Mouse (Mus musculus): ENCODE results near the gene Hsp90ab1. TPM values are rescaled to one million over a fixed set of nuclear protein-coding genes. Genes with fewer than 3 reads are reported as not detected.

The Hsp90ab1 gene
- polyA plus RNA-seq, 1 experiment from 2014 or later = 1,682 TPM

GRCm38 (mm10) chr17:45551816-45552451 is 21.1 kb downstream of the Hsp90ab1 start:
- no peak for ATAC-seq (ENCODE audit: low FRiP score, low read depth)
- no peak overlapping the region for H3K4me2 ChIP-seq (replicated peaks)
- no peak overlapping the region for H3K27ac ChIP-seq
- H3K4me3 ChIP-seq = no peak overlapping the region
- H3K9me3 ChIP-seq = no peaks in the 10 kb centered on the region
- peaks cover 47% of the 10 kb centered on the region for H3K27me3 ChIP-seq
- H3K36me3 ChIP-seq = no peaks in the 10 kb centered on the region; the same call in 1 of the 2 replicates
- peaks cover 31% of the 10 kb centered on the region for H3K4me1 ChIP-seq
- WGBS = 6% methylated on average over 8 of the region's 8 CpGs
- H3K9ac ChIP-seq = no peak overlapping the region

GRCm38 (mm10) chr17:45551249-45551796 is 21.7 kb downstream of the Hsp90ab1 start:
- peaks cover 25% of the 10 kb centered on the region for H3K4me1 ChIP-seq
- H3K4me2 ChIP-seq (replicated peaks) = no peak overlapping the region
- H3K36me3 ChIP-seq = peaks cover 4% of the 10 kb centered on the region; the same call in 1 of the 2 replicates
- WGBS = 39% methylated on average over 7 of the region's 7 CpGs
- no peak overlapping the region for H3K27ac ChIP-seq
- H3K27me3 ChIP-seq = peaks cover 47% of the 10 kb centered on the region
- H3K9me3 ChIP-seq = no peaks in the 10 kb centered on the region
- H3K9ac ChIP-seq = no peak overlapping the region
- ATAC-seq (ENCODE audit: low FRiP score, low read depth) = no peak
- no peak overlapping the region for H3K4me3 ChIP-seq

GRCm38 (mm10) chr17:45550253-45550652 is 22.8 kb downstream of the Hsp90ab1 start:
- peak overlapping the region; percentile 81 for H3K4me2 ChIP-seq (replicated peaks)
- H3K27ac ChIP-seq = no peak overlapping the region; the same call in 1 of the 2 replicates
- H3K36me3 ChIP-seq = peaks cover 12% of the 10 kb centered on the region; the same call in 1 of the 2 replicates
- peaks cover 24% of the 10 kb centered on the region for H3K4me1 ChIP-seq
- peak overlapping the region; percentile 88; the same call in 1 of the 2 replicates for H3K9ac ChIP-seq
- peak overlapping the region; percentile 83 for H3K4me3 ChIP-seq
- 34% methylated on average over 5 of the region's 5 CpGs for WGBS
- H3K9me3 ChIP-seq = no peaks in the 10 kb centered on the region
- ATAC-seq (ENCODE audit: low FRiP score, low read depth) = no peak
- H3K27me3 ChIP-seq = peaks cover 55% of the 10 kb centered on the region

- Histone ChIP-seq H3K27me3 (peaks cover 61% of the 10 kb centered on the region), H3K4me2 (replicated peaks) (peak within 1 kb of the TSS; percentile 81), H3K36me3 (peaks cover 17% of the 10 kb centered on the region), H3K4me1 (peaks cover 29% of the 10 kb centered on the region), H3K27ac (peak within 1 kb of the TSS; percentile 77), H3K9me3 (no peaks in the 10 kb centered on the region), H3K9ac (peak within 1 kb of the TSS; percentile 88), H3K4me3 (peak within 1 kb of the TSS; percentile 83)
- WGBS = 1% methylated on average over 14 of the region's 29 CpGs
- ATAC-seq (ENCODE audit: low FRiP score, low read depth) = peak; percentile 59; the same call in 1 of the 2 replicates
These were observed 23.4 kb downstream of the Hsp90ab1 start, which contains the start of gene Tmem151b for GRCm38 (mm10) chr17:45549617-45550181. Gene Tmem151b, minus strand, starts transcription at chr17:45549677.

GRCm38 (mm10) chr17:45548541-45549512 is 24.2 kb downstream of the Hsp90ab1 start:
- 3% methylated on average over 42 of the region's 68 CpGs for WGBS
- peak overlapping the region; percentile 88 for H3K9ac ChIP-seq
- no peaks in the 10 kb centered on the region for H3K9me3 ChIP-seq
- ATAC-seq (ENCODE audit: low FRiP score, low read depth) = peak; percentile 39
- H3K36me3 ChIP-seq = peaks cover 21% of the 10 kb centered on the region
- H3K4me3 ChIP-seq = peak overlapping the region; percentile 83
- H3K4me2 ChIP-seq (replicated peaks) = peak overlapping the region; percentile 81
- peaks cover 63% of the 10 kb centered on the region for H3K27me3 ChIP-seq
- peak overlapping the region; percentile 77 for H3K27ac ChIP-seq
- peaks cover 38% of the 10 kb centered on the region for H3K4me1 ChIP-seq

GRCm38 (mm10) chr17:45547461-45548190 is 25.4 kb downstream of the Hsp90ab1 start:
- H3K4me1 ChIP-seq = peaks cover 39% of the 10 kb centered on the region
- H3K9me3 ChIP-seq = no peaks in the 10 kb centered on the region
- peaks cover 21% of the 10 kb centered on the region for H3K36me3 ChIP-seq
- WGBS = 83% methylated on average over 5 of the region's 5 CpGs
- no peak overlapping the region for H3K27ac ChIP-seq
- H3K9ac ChIP-seq = no peak overlapping the region
- peaks cover 70% of the 10 kb centered on the region for H3K27me3 ChIP-seq
- 0 out of 2 replicates have a peak overlapping the region, but pooled peaks have one; percentile 83 for H3K4me3 ChIP-seq
- no peak for ATAC-seq (ENCODE audit: low FRiP score, low read depth)
- peak overlapping the region; percentile 81; the same call in 1 of the 2 replicates for H3K4me2 ChIP-seq (replicated peaks)

- Histone ChIP-seq H3K36me3 (peaks cover 21% of the 10 kb centered on the region), H3K9me3 (no peaks in the 10 kb centered on the region), H3K27ac (no peak overlapping the region), H3K9ac (no peak overlapping the region), H3K4me2 (replicated peaks) (no peak overlapping the region), H3K4me3 (no peak overlapping the region), H3K4me1 (peaks cover 39% of the 10 kb centered on the region), H3K27me3 (peaks cover 77% of the 10 kb centered on the region)
- ATAC-seq (ENCODE audit: low FRiP score, low read depth) = no peak
- WGBS = 68% methylated on average over 16 of the region's 16 CpGs
These were observed 26.1 kb downstream of the Hsp90ab1 start for GRCm38 (mm10) chr17:45546941-45547340.

GRCm38 (mm10) chr17:45545278-45545961 is 27.7 kb downstream of the Hsp90ab1 start:
- H3K27ac ChIP-seq = no peak overlapping the region
- peaks cover 21% of the 10 kb centered on the region for H3K36me3 ChIP-seq
- peak overlapping the region; percentile 29 for H3K4me3 ChIP-seq
- H3K9ac ChIP-seq = peak overlapping the region; percentile 39; the same call in 1 of the 2 replicates
- no peaks in the 10 kb centered on the region for H3K9me3 ChIP-seq
- H3K27me3 ChIP-seq = peaks cover 81% of the 10 kb centered on the region
- no peak for ATAC-seq (ENCODE audit: low FRiP score, low read depth)
- peaks cover 38% of the 10 kb centered on the region for H3K4me1 ChIP-seq
- peak overlapping the region; percentile 52 for H3K4me2 ChIP-seq (replicated peaks)
- WGBS = 12% methylated on average over 73 of the region's 74 CpGs

- Histone ChIP-seq H3K4me1 (peaks cover 32% of the 10 kb centered on the region), H3K4me3 (peak overlapping the region; percentile 29), H3K27ac (no peak overlapping the region), H3K9me3 (no peaks in the 10 kb centered on the region), H3K4me2 (replicated peaks) (peak overlapping the region; percentile 52), H3K9ac (peak overlapping the region; percentile 39; the same call in 1 of the 2 replicates), H3K36me3 (peaks cover 21% of the 10 kb centered on the region), H3K27me3 (peaks cover 85% of the 10 kb centered on the region)
- 10% methylated on average over 46 of the region's 46 CpGs for WGBS
- ATAC-seq (ENCODE audit: low FRiP score, low read depth) = no peak
These were observed 28.2 kb downstream of the Hsp90ab1 start for GRCm38 (mm10) chr17:45544873-45545277.

GRCm38 (mm10) chr17:45544001-45544872 is 28.8 kb downstream of the Hsp90ab1 start:
- no peak for ATAC-seq (ENCODE audit: low FRiP score, low read depth)
- H3K4me1 ChIP-seq = peaks cover 30% of the 10 kb centered on the region
- peaks cover 92% of the 10 kb centered on the region for H3K27me3 ChIP-seq
- H3K9me3 ChIP-seq = no peaks in the 10 kb centered on the region
- H3K4me3 ChIP-seq = peak overlapping the region; percentile 29; the same call in 1 of the 2 replicates
- H3K9ac ChIP-seq = peak overlapping the region; percentile 39; the same call in 1 of the 2 replicates
- H3K27ac ChIP-seq = no peak overlapping the region
- H3K4me2 ChIP-seq (replicated peaks) = peak overlapping the region; percentile 52
- H3K36me3 ChIP-seq = peaks cover 21% of the 10 kb centered on the region
- WGBS = 16% methylated on average over 24 of the region's 24 CpGs

All from limb, embryonic 13.5 days (tissue).